Mouse (Mus musculus): ENCODE data around the gene Sorl1. TPM values are rescaled to one million over a fixed set of nuclear protein-coding genes. Genes with fewer than 3 reads are reported as not detected.

Sorl1 gene
- polyA plus RNA-seq, 1 experiment: 58.1 TPM

DNA sequence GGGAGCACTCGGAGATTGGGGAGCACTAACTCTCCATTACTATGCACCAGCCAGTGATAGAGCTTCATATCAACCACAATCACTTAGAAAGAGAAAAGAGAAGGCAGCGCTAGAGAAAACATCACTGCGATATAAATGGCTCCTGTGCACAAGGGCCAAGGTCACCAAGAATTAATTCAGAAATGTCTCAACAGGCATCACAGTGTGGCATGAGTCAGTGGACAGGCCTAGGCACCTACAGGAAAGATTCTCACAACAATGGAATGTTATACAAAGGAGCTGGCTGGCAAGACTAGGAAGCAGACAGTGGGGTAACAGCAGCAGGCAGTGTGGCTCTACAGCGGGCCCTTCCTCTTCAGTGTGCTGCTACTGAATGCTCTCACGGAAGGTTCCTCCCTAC lies 115.6 kb downstream of the Sorl1 start:
- Histone ChIP-seq H3K27ac (ENCODE audit: insufficient read depth, low read depth, low read length) (no peak overlapping the region), H3K27me3 (replicated peaks; ENCODE audit: control insufficient read depth, insufficient read depth, low read length) (no peaks in the 10 kb centered on the region), H3K4me3 (ENCODE audit: insufficient read depth, low read depth, low read length) (no peak overlapping the region), H3K4me1 (ENCODE audit: control insufficient read depth, insufficient read depth, low read length) (no peaks in the 10 kb centered on the region), H3K36me3 (ENCODE audit: control insufficient read depth, insufficient read depth, low read length) (no peaks in the 10 kb centered on the region; the same call in 1 of the 2 replicates)
- WGBS: 92% methylated on average over 5 of the region's 5 CpGs
- no peak for TF ChIP-seq CTCF (conservative IDR thresholded peaks at IDR 0.05; ENCODE audit: insufficient read depth, insufficient read length, low read depth, low read length)
- TF ChIP-seq POLR2A (IDR thresholded peaks at IDR 0.05; ENCODE audit: low read depth, low read length): no peak
- DNase-seq: no peak

DNA sequence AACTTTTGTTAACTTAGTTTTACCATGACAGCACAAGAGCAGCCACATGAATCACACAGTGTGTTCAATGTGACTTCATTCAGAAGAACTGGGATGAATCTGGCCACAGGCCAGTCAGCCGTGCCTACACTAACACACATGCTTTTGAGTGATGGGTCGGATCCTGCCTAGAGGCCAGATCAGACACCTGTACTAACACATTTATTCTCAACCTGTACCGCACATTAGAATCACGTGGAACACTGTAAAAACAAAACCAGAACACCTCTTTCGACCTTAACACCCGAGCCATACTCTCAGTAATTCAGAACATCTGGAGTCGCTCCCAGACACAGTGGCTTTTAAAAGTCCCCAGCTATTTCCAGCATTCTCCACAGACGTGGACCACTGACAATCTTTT lies 119.0 kb downstream of the Sorl1 start:
- no peaks in the 10 kb centered on the region; the same call in 1 of the 2 replicates for H3K36me3 ChIP-seq (ENCODE audit: control insufficient read depth, insufficient read depth, low read length)

GRCm38 (mm10) chr9:42004140-42004539 lies 120.0 kb downstream of the Sorl1 start:
- H3K36me3 ChIP-seq (ENCODE audit: control insufficient read depth, insufficient read depth, low read length): no peaks in the 10 kb centered on the region; the same call in 1 of the 2 replicates
- 77% methylated on average over 4 of the region's 4 CpGs for WGBS
- DNase-seq: no peak
- no peak overlapping the region for H3K4me3 ChIP-seq (ENCODE audit: insufficient read depth, low read depth, low read length)
- no peaks in the 10 kb centered on the region for H3K27me3 ChIP-seq (replicated peaks; ENCODE audit: control insufficient read depth, insufficient read depth, low read length)
- no peaks in the 10 kb centered on the region for H3K4me1 ChIP-seq (ENCODE audit: control insufficient read depth, insufficient read depth, low read length)
- H3K27ac ChIP-seq (ENCODE audit: insufficient read depth, low read depth, low read length): no peak overlapping the region
- no peak for TF ChIP-seq POLR2A (IDR thresholded peaks at IDR 0.05; ENCODE audit: low read depth, low read length)
- TF ChIP-seq CTCF (conservative IDR thresholded peaks at IDR 0.05; ENCODE audit: insufficient read depth, insufficient read length, low read depth, low read length): no peak

More for the DNA sequence above, 119.0 kb downstream of the Sorl1 start:
- WGBS: 53% methylated on average over 8 of the region's 8 CpGs
- Histone ChIP-seq H3K4me3 (ENCODE audit: insufficient read depth, low read depth, low read length) (no peak overlapping the region), H3K27ac (ENCODE audit: insufficient read depth, low read depth, low read length) (no peak overlapping the region), H3K27me3 (replicated peaks; ENCODE audit: control insufficient read depth, insufficient read depth, low read length) (no peaks in the 10 kb centered on the region), H3K4me1 (ENCODE audit: control insufficient read depth, insufficient read depth, low read length) (no peaks in the 10 kb centered on the region)
- no peak for DNase-seq
- TF ChIP-seq POLR2A (IDR thresholded peaks at IDR 0.05; ENCODE audit: low read depth, low read length): no peak
- no peak for TF ChIP-seq CTCF (conservative IDR thresholded peaks at IDR 0.05; ENCODE audit: insufficient read depth, insufficient read length, low read depth, low read length)

DNA sequence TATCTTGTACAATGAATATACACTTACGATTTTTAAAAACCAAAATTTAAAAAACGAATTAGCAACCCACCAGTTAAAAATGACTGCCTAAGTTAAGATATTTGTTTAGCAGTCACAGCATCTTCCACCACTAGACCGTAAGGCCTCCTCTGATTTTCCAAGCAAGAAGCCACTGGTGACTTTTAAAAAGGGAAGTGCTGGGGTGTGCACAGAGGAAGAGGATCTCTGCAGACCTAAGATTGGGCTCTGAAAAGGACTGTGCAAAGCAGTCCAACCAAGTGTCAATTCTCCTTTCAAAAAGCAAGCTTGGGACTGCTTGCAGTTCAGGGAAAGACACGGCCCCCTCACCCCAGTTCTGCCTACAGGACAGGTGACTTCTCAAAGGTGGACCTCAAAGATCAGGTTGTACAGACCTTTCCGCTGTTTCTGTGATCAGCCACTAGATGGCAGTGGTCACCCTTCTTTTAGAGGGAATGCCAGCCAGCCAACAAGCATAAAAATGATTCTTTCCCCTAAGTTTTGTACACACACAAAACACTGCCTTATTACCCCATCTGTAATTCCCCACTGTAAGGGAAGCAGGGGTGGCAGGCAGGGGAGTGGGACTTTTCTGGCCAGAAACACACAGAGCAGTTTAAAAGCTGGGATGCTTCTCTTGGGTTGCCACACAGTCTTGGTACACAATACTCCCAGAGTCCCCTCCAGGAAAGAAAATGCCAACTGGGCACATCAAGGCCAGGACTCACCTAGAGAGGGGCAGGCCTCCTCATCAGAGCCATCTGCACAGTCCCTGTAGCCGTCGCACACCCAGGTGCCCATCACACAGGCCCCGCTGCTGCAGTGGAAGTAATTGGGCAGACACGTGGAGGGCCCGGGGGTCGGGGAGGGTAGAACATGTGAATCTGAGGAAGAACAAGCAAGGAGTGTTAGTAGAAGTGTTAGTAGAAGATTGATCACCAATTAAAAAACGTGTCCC lies 124.3 kb downstream of the Sorl1 start:
- DNase-seq: peak; percentile 48
- H3K4me3 ChIP-seq (ENCODE audit: insufficient read depth, low read depth, low read length): no peak overlapping the region
- H3K27me3 ChIP-seq (replicated peaks; ENCODE audit: control insufficient read depth, insufficient read depth, low read length): no peaks in the 10 kb centered on the region
- no peaks in the 10 kb centered on the region; the same call in 1 of the 2 replicates for H3K36me3 ChIP-seq (ENCODE audit: control insufficient read depth, insufficient read depth, low read length)
- WGBS: 68% methylated on average over 12 of the region's 12 CpGs
- no peaks in the 10 kb centered on the region for H3K4me1 ChIP-seq (ENCODE audit: control insufficient read depth, insufficient read depth, low read length)
- H3K27ac ChIP-seq (ENCODE audit: insufficient read depth, low read depth, low read length): no peak overlapping the region
- peak; percentile 87 for TF ChIP-seq CTCF (conservative IDR thresholded peaks at IDR 0.05; ENCODE audit: insufficient read depth, insufficient read length, low read depth, low read length)
- no peak for TF ChIP-seq POLR2A (IDR thresholded peaks at IDR 0.05; ENCODE audit: low read depth, low read length)

DNA sequence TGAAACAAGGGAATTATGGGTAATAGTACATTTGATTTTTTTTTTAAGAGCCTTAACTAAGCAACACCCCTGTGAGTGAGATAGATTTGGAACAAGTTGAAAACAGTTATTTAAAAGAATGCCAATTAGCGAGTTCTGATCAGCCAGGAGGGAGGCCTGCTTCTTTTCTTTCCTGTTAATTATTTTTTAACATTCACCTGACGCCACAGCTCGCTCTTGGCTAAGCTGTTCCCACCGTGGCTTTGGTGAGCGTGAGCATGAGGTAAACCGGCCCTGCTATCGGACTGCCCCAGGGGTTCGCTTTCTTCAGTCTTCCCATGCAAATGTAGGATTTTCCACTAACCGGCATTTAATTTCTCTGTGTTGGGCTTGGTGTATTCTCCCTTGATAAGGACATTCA lies 128.8 kb downstream of the Sorl1 start:
- Histone ChIP-seq H3K4me3 (ENCODE audit: insufficient read depth, low read depth, low read length) (no peak overlapping the region), H3K4me1 (ENCODE audit: control insufficient read depth, insufficient read depth, low read length) (no peaks in the 10 kb centered on the region), H3K27me3 (replicated peaks; ENCODE audit: control insufficient read depth, insufficient read depth, low read length) (no peaks in the 10 kb centered on the region), H3K27ac (ENCODE audit: insufficient read depth, low read depth, low read length) (no peak overlapping the region), H3K36me3 (ENCODE audit: control insufficient read depth, insufficient read depth, low read length) (no peaks in the 10 kb centered on the region; the same call in 1 of the 2 replicates)
- TF ChIP-seq POLR2A (IDR thresholded peaks at IDR 0.05; ENCODE audit: low read depth, low read length): no peak
- TF ChIP-seq CTCF (conservative IDR thresholded peaks at IDR 0.05; ENCODE audit: insufficient read depth, insufficient read length, low read depth, low read length): no peak
- WGBS: 47% methylated on average over 9 of the region's 9 CpGs
- peak; percentile 43 for DNase-seq

DNA sequence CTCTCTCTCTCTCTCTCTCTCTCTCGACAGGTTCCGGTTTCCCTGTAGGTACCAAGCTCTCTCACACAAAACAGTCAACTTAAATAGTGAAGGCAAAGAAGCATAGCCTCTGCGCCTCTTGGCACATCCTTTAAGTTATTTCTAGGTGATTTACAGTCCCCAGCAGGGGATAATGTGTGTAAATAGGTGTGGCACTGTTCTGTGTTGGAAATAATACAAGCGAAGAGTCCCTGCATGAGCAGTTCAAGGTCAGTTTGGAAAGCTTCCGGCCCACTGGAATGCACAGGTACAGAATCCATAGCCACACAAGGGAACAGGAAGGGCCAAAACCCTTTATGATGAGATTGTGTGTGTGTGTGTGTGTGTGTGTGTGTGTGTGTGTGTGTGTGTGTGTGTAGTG lies 130.3 kb downstream of the Sorl1 start:
- DNase-seq: no peak
- Histone ChIP-seq H3K27me3 (replicated peaks; ENCODE audit: control insufficient read depth, insufficient read depth, low read length) (no peaks in the 10 kb centered on the region), H3K36me3 (ENCODE audit: control insufficient read depth, insufficient read depth, low read length) (no peaks in the 10 kb centered on the region; the same call in 1 of the 2 replicates), H3K4me1 (ENCODE audit: control insufficient read depth, insufficient read depth, low read length) (no peaks in the 10 kb centered on the region), H3K27ac (ENCODE audit: insufficient read depth, low read depth, low read length) (no peak overlapping the region), H3K4me3 (ENCODE audit: insufficient read depth, low read depth, low read length) (no peak overlapping the region)
- WGBS: 70% methylated on average over 5 of the region's 5 CpGs
- TF ChIP-seq CTCF (conservative IDR thresholded peaks at IDR 0.05; ENCODE audit: insufficient read depth, insufficient read length, low read depth, low read length) (no peak), POLR2A (IDR thresholded peaks at IDR 0.05; ENCODE audit: low read depth, low read length) (no peak)

DNA sequence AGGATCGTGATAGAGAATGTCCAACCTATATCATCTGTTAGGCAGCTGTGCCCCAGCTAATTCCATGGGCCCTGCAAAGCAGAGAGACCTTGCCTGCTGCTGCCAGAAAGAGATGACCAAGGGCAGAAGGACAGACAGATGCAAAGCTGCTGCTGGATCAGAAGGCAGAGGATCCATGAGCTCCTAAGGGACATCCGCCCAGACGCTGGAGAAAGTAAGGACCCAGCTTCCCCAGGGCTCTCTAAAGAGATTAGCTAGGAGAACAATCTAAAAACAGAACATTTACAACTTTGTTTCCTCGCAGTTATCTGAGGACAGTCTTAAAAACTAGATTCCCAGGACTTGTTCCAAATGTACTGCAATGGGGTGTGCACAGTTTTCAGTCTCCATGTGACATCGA lies 131.3 kb downstream of the Sorl1 start:
- Histone ChIP-seq H3K27ac (ENCODE audit: insufficient read depth, low read depth, low read length) (no peak overlapping the region), H3K4me1 (ENCODE audit: control insufficient read depth, insufficient read depth, low read length) (no peaks in the 10 kb centered on the region), H3K27me3 (replicated peaks; ENCODE audit: control insufficient read depth, insufficient read depth, low read length) (no peaks in the 10 kb centered on the region), H3K4me3 (ENCODE audit: insufficient read depth, low read depth, low read length) (no peak overlapping the region), H3K36me3 (ENCODE audit: control insufficient read depth, insufficient read depth, low read length) (no peaks in the 10 kb centered on the region; the same call in 1 of the 2 replicates)
- 82% methylated on average over 5 of the region's 5 CpGs for WGBS
- no peak for DNase-seq
- TF ChIP-seq CTCF (conservative IDR thresholded peaks at IDR 0.05; ENCODE audit: insufficient read depth, insufficient read length, low read depth, low read length) (no peak), POLR2A (IDR thresholded peaks at IDR 0.05; ENCODE audit: low read depth, low read length) (no peak)

All from kidney, adult 2 months (tissue).